Mouse (Mus musculus): ENCODE results near the gene Uvrag.

Uvrag gene

GRCm38 (mm10) chr7:98926906-98927528 lies 213.9 kb downstream of the Uvrag start:
- no peak for DNase-seq (ENCODE audit: low spot score)

- no peak for DNase-seq (ENCODE audit: low spot score)
Observed at GRCm38 (mm10) chr7:98924380-98924869, 216.5 kb downstream of the Uvrag start.

GRCm38 (mm10) chr7:98922984-98923383 lies 218.0 kb downstream of the Uvrag start:
- no peak for DNase-seq (ENCODE audit: low spot score)

- DNase-seq (ENCODE audit: low spot score), result no peak
Observed at GRCm38 (mm10) chr7:98917407-98917806, 223.5 kb downstream of the Uvrag start.

- DNase-seq (ENCODE audit: low spot score), result no peak
Observed at GRCm38 (mm10) chr7:98916581-98916980, 224.4 kb downstream of the Uvrag start.

- DNase-seq (ENCODE audit: low spot score), result no peak
Observed at GRCm38 (mm10) chr7:98912953-98913360, 228.0 kb downstream of the Uvrag start.

- no peak for DNase-seq (ENCODE audit: low spot score)
Observed at GRCm38 (mm10) chr7:98911276-98911675, 229.7 kb downstream of the Uvrag start.

GRCm38 (mm10) chr7:98910712-98911111 lies 230.2 kb downstream of the Uvrag start:
- DNase-seq (ENCODE audit: low spot score), result no peak

GRCm38 (mm10) chr7:98910164-98910563 lies 230.8 kb downstream of the Uvrag start:
- no peak for DNase-seq (ENCODE audit: low spot score)

- DNase-seq (ENCODE audit: low spot score), result no peak
Observed at GRCm38 (mm10) chr7:98907476-98907875, 233.5 kb downstream of the Uvrag start.

- DNase-seq (ENCODE audit: low spot score), result no peak
Observed at GRCm38 (mm10) chr7:98904659-98905362, 236.1 kb downstream of the Uvrag start.

- no peak for DNase-seq (ENCODE audit: low spot score)
Observed at GRCm38 (mm10) chr7:98903884-98904283, 237.1 kb downstream of the Uvrag start.

- DNase-seq (ENCODE audit: low spot score), result no peak
Observed at GRCm38 (mm10) chr7:98901120-98901519, 239.8 kb downstream of the Uvrag start.

- DNase-seq (ENCODE audit: low spot score), result no peak
Observed at GRCm38 (mm10) chr7:98899815-98900214, 241.1 kb downstream of the Uvrag start.

- DNase-seq (ENCODE audit: low spot score), result no peak
Observed at GRCm38 (mm10) chr7:98897323-98897722, 243.6 kb downstream of the Uvrag start.

- DNase-seq (ENCODE audit: low spot score), result no peak
Observed at GRCm38 (mm10) chr7:98895501-98896095, 245.3 kb downstream of the Uvrag start.

- no peak for DNase-seq (ENCODE audit: low spot score)
Observed at GRCm38 (mm10) chr7:98894768-98895167, 246.2 kb downstream of the Uvrag start.

GRCm38 (mm10) chr7:98894305-98894704 lies 246.6 kb downstream of the Uvrag start:
- no peak for DNase-seq (ENCODE audit: low spot score)

GRCm38 (mm10) chr7:98893144-98893543 lies 247.8 kb downstream of the Uvrag start:
- DNase-seq (ENCODE audit: low spot score), result no peak

- no peak for DNase-seq (ENCODE audit: low spot score)
Observed at GRCm38 (mm10) chr7:98889211-98889610, 251.7 kb downstream of the Uvrag start.

- DNase-seq (ENCODE audit: low spot score), result no peak
Observed at GRCm38 (mm10) chr7:98888810-98889209, 252.1 kb downstream of the Uvrag start.

GRCm38 (mm10) chr7:98887811-98888261 lies 253.1 kb downstream of the Uvrag start:
- DNase-seq (ENCODE audit: low spot score), result no peak

- DNase-seq (ENCODE audit: low spot score), result no peak
Observed at GRCm38 (mm10) chr7:98881887-98882286, 259.1 kb downstream of the Uvrag start.

Measured in layer of hippocampus, adult 9-10 months (tissue).